Mouse (Mus musculus): ENCODE measurements around the gene Itpkb. TPM values are rescaled to one million over a fixed set of nuclear protein-coding genes. Genes with fewer than 3 reads are reported as not detected.
"Not testable (repeated sequence)": the region's sequence is repeated elsewhere in the genome, so short reads cannot be mapped to it uniquely, and the experiment has no call there.

The Itpkb gene
- polyA plus RNA-seq, 1 experiment from 2014 or later: 8.3 TPM

- H3K9me3 ChIP-seq (ENCODE audit: low read length): no peaks in the 10 kb centered on the region
- no peaks in the 10 kb centered on the region for H3K27me3 ChIP-seq (ENCODE audit: insufficient read depth, low read length)
- ATAC-seq (ENCODE audit: low FRiP score, low TSS enrichment): no peak
Measured at GRCm38 (mm10) chr1:180387750-180388480, 57.6 kb downstream of the Itpkb start.

GRCm38 (mm10) chr1:180388481-180388880, 58.2 kb downstream of the Itpkb start:
- Histone ChIP-seq H3K9me3 (ENCODE audit: low read length) (no peaks in the 10 kb centered on the region), H3K4me3 (ENCODE audit: low read length) (no peak overlapping the region), H3K27ac (ENCODE audit: low read length) (no peak overlapping the region), H3K27me3 (ENCODE audit: insufficient read depth, low read length) (no peaks in the 10 kb centered on the region), H3K4me2 (replicated peaks; ENCODE audit: low read depth, low read length) (no peak overlapping the region), H3K9ac (replicated peaks; ENCODE audit: low read length) (no peak overlapping the region), H3K36me3 (ENCODE audit: insufficient read depth, low read length) (no peaks in the 10 kb centered on the region), H3K4me1 (ENCODE audit: insufficient read depth, low read length) (peaks cover 17% of the 10 kb centered on the region)
- 39% methylated on average over 1 of the region's 1 CpGs for WGBS
- ATAC-seq (ENCODE audit: low FRiP score, low TSS enrichment): no peak

More at GRCm38 (mm10) chr1:180387750-180388480, 57.6 kb downstream of the Itpkb start:
- Histone ChIP-seq H3K36me3 (ENCODE audit: insufficient read depth, low read length) (no peaks in the 10 kb centered on the region; the same call in 1 of the 2 replicates), H3K9ac (replicated peaks; ENCODE audit: low read length) (peak overlapping the region; percentile 53; the same call in 1 of the 2 replicates), H3K27ac (ENCODE audit: low read length) (peak overlapping the region; percentile 81), H3K4me2 (replicated peaks; ENCODE audit: low read depth, low read length) (peak overlapping the region; percentile 74), H3K4me3 (ENCODE audit: low read length) (peak overlapping the region; percentile 48), H3K4me1 (ENCODE audit: insufficient read depth, low read length) (peaks cover 17% of the 10 kb centered on the region)
- WGBS: 17% methylated on average over 11 of the region's 11 CpGs

DNA sequence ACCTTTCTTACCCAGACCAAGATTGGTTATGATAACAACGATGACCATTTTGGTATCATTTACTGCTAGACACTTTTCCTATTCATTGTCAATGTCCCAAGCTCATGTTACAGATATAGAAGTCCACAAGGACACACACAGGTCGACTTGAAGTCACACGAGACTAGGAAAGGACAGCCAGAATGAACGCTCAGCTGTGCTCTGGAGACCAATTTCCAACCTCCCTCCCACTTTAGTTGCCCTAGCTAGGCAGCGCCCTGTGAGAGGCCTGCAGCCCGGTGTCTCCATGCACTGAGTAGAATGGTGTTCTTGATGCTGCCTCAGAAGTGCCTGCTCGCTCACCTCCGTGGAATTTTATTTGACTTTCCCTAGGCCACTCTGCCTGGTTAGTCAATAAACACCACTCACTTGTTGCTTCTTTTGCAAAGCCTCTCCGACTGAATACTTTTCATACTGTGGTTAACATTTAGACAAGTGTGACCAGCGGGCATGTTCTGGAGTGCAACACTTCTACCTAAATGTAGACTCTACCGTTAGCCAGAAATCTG, 59.0 kb downstream of the Itpkb start:
- H3K4me2 ChIP-seq (replicated peaks; ENCODE audit: low read depth, low read length); H3K36me3 ChIP-seq (ENCODE audit: insufficient read depth, low read length); H3K27ac ChIP-seq (ENCODE audit: low read length); ATAC-seq (ENCODE audit: low FRiP score, low TSS enrichment); H3K27me3 ChIP-seq (ENCODE audit: insufficient read depth, low read length); H3K4me3 ChIP-seq (ENCODE audit: low read length); H3K9ac ChIP-seq (replicated peaks; ENCODE audit: low read length); H3K9me3 ChIP-seq (ENCODE audit: low read length): not testable (repeated sequence)
- 81% methylated on average over 11 of the region's 11 CpGs for WGBS
- peaks cover 17% of the 10 kb centered on the region for H3K4me1 ChIP-seq (ENCODE audit: insufficient read depth, low read length)

- no peak for ATAC-seq (ENCODE audit: low FRiP score, low TSS enrichment)
- peaks cover 17% of the 10 kb centered on the region for H3K4me1 ChIP-seq (ENCODE audit: insufficient read depth, low read length)
- H3K4me3 ChIP-seq (ENCODE audit: low read length): no peak overlapping the region
- H3K4me2 ChIP-seq (replicated peaks; ENCODE audit: low read depth, low read length): no peak overlapping the region
- H3K9ac ChIP-seq (replicated peaks; ENCODE audit: low read length): no peak overlapping the region
- no peak overlapping the region for H3K27ac ChIP-seq (ENCODE audit: low read length)
- H3K27me3 ChIP-seq (ENCODE audit: insufficient read depth, low read length): no peaks in the 10 kb centered on the region
- no peaks in the 10 kb centered on the region for H3K36me3 ChIP-seq (ENCODE audit: insufficient read depth, low read length)
- H3K9me3 ChIP-seq (ENCODE audit: low read length): no peaks in the 10 kb centered on the region
- 77% methylated on average over 3 of the region's 3 CpGs for WGBS
Measured at GRCm38 (mm10) chr1:180390321-180390731, 60.0 kb downstream of the Itpkb start.

DNA sequence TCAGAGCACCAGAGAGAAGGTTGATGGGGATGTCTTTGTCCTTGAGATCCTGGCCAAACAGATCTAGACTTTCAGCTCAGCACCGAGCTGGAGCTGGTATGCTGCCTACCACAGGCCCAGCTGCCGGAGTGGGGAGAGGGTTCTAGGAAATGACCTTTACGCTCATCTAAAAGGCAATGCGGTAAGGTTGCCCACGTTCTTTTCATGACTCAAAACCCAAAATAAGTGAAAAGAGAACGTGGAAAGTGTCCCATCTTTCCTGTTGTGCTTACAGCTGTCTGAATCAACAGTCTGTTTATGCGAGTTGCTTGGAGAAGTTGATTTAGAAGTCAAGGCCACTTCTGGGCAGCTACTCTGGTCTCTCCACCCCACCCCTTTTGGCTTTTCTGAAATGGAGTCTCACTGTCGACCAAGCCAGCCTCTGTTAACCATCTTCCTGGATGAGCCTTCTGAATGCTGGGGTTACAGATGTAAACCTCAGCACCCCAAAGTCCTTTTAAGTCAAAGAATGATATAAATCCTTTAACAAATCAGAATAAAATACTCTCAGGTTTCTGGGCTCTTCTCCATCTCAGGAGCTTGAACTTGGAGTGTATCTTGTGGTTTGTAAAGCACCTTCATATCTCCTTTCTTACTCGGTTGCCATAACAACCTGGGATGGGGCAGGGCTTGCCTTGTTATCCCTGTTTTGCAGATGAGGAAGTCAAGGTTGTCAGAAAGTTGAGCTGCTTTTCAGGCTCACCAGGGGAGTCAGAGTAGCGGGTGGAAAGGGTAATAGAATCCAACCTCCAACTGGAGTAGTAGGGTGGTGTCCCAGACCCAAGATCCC, 60.7 kb downstream of the Itpkb start:
- Histone ChIP-seq H3K36me3 (ENCODE audit: insufficient read depth, low read length) (no peaks in the 10 kb centered on the region), H3K4me1 (ENCODE audit: insufficient read depth, low read length) (peaks cover 19% of the 10 kb centered on the region), H3K9me3 (ENCODE audit: low read length) (no peaks in the 10 kb centered on the region), H3K4me3 (ENCODE audit: low read length) (no peak overlapping the region), H3K27ac (ENCODE audit: low read length) (no peak overlapping the region), H3K4me2 (replicated peaks; ENCODE audit: low read depth, low read length) (no peak overlapping the region), H3K27me3 (ENCODE audit: insufficient read depth, low read length) (no peaks in the 10 kb centered on the region), H3K9ac (replicated peaks; ENCODE audit: low read length) (no peak overlapping the region)
- no peak for ATAC-seq (ENCODE audit: low FRiP score, low TSS enrichment)
- WGBS: 79% methylated on average over 10 of the region's 10 CpGs

DNA sequence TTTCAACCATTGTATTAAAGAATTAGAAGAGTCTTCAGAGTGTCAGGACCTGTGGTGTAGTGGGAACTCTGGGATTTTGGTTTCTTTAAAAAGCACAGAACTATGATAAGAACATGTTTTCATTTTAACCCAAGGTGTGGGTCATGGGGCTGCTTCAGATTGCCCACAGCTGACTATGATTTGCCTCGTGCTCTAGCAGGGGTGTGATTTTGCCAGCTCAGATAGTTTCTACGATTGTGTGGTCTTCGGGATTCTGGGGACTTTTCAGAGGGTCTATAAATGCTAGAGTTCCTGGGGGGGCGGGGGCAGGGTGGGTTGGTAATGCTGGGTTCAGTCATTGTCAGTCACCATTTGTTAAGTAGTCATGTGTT, 61.3 kb downstream of the Itpkb start:
- 90% methylated on average over 4 of the region's 4 CpGs for WGBS
- Histone ChIP-seq H3K27ac (ENCODE audit: low read length) (no peak overlapping the region), H3K9me3 (ENCODE audit: low read length) (no peaks in the 10 kb centered on the region), H3K4me3 (ENCODE audit: low read length) (no peak overlapping the region), H3K9ac (replicated peaks; ENCODE audit: low read length) (no peak overlapping the region), H3K4me1 (ENCODE audit: insufficient read depth, low read length) (peaks cover 16% of the 10 kb centered on the region), H3K27me3 (ENCODE audit: insufficient read depth, low read length) (no peaks in the 10 kb centered on the region), H3K4me2 (replicated peaks; ENCODE audit: low read depth, low read length) (no peak overlapping the region), H3K36me3 (ENCODE audit: insufficient read depth, low read length) (no peaks in the 10 kb centered on the region)
- ATAC-seq (ENCODE audit: low FRiP score, low TSS enrichment): no peak

DNA sequence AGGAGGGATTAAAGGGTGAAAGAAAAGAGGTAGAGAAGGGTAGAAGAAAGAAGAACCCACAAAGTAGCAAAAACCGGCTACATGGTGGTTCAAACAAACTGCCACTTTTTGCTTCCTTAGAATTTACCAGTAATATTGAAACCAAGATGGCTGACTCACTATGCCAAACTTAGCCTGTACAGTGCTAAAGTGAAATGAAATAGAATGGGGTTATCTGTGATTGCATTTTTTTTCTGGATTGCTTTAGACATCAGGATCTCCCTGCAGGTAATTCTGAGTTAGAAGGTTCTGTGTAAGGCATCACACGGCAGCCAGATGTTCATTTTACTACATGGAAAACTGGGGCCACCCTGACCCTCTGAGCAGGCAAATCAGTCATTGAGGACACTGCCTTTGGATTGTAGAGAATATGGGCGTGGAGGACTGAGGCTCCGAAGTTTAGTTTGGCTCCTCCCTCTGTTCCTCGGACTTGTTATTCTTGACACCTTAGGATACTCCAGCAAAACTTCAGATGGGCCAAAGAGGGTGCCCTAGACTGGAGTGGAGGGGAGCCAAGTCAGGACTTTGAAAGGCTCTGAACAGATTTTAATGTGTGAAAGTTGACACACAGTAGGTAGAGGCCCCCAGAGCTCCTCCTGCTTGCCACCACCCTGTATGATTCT, 62.0 kb downstream of the Itpkb start:
- Histone ChIP-seq H3K27me3 (ENCODE audit: insufficient read depth, low read length) (no peaks in the 10 kb centered on the region), H3K4me2 (replicated peaks; ENCODE audit: low read depth, low read length) (no peak overlapping the region), H3K9ac (replicated peaks; ENCODE audit: low read length) (no peak overlapping the region), H3K9me3 (ENCODE audit: low read length) (no peaks in the 10 kb centered on the region), H3K4me1 (ENCODE audit: insufficient read depth, low read length) (peaks cover 13% of the 10 kb centered on the region), H3K36me3 (ENCODE audit: insufficient read depth, low read length) (no peaks in the 10 kb centered on the region), H3K4me3 (ENCODE audit: low read length) (no peak overlapping the region), H3K27ac (ENCODE audit: low read length) (no peak overlapping the region)
- WGBS: 46% methylated on average over 5 of the region's 5 CpGs
- no peak for ATAC-seq (ENCODE audit: low FRiP score, low TSS enrichment)

GRCm38 (mm10) chr1:180393017-180393797, 62.9 kb downstream of the Itpkb start:
- Histone ChIP-seq H3K36me3 (ENCODE audit: insufficient read depth, low read length) (no peaks in the 10 kb centered on the region), H3K27me3 (ENCODE audit: insufficient read depth, low read length) (no peaks in the 10 kb centered on the region), H3K27ac (ENCODE audit: low read length) (peak overlapping the region; percentile 27), H3K4me2 (replicated peaks; ENCODE audit: low read depth, low read length) (no peak overlapping the region), H3K4me3 (ENCODE audit: low read length) (no peak overlapping the region), H3K4me1 (ENCODE audit: insufficient read depth, low read length) (peaks cover 13% of the 10 kb centered on the region), H3K9ac (replicated peaks; ENCODE audit: low read length) (no peak overlapping the region), H3K9me3 (ENCODE audit: low read length) (no peaks in the 10 kb centered on the region)
- WGBS: 78% methylated on average over 9 of the region's 9 CpGs
- no peak for ATAC-seq (ENCODE audit: low FRiP score, low TSS enrichment)

- peaks cover 9% of the 10 kb centered on the region for H3K4me1 ChIP-seq (ENCODE audit: insufficient read depth, low read length)
- no peak overlapping the region for H3K4me2 ChIP-seq (replicated peaks; ENCODE audit: low read depth, low read length)
- no peak overlapping the region for H3K9ac ChIP-seq (replicated peaks; ENCODE audit: low read length)
- H3K4me3 ChIP-seq (ENCODE audit: low read length): no peak overlapping the region
- H3K36me3 ChIP-seq (ENCODE audit: insufficient read depth, low read length): no peaks in the 10 kb centered on the region
- H3K27me3 ChIP-seq (ENCODE audit: insufficient read depth, low read length): no peaks in the 10 kb centered on the region
- no peaks in the 10 kb centered on the region for H3K9me3 ChIP-seq (ENCODE audit: low read length)
- H3K27ac ChIP-seq (ENCODE audit: low read length): peak overlapping the region; percentile 27
- 75% methylated on average over 12 of the region's 12 CpGs for WGBS
- ATAC-seq (ENCODE audit: low FRiP score, low TSS enrichment): no peak
Measured at GRCm38 (mm10) chr1:180393873-180394272, 63.6 kb downstream of the Itpkb start.
